Mouse (Mus musculus): ENCODE data around the gene Msh2.

Msh2 gene

GRCm38 (mm10) chr17:87700101-87700500 lies 28.0 kb downstream of the Msh2 start:
- no peak for DNase-seq (ENCODE audit: low spot score)

- no peak for DNase-seq (ENCODE audit: low spot score)
Observed at GRCm38 (mm10) chr17:87724727-87725126, 52.6 kb downstream of the Msh2 start.

- DNase-seq (ENCODE audit: low spot score), result peak; percentile 46
Observed at GRCm38 (mm10) chr17:87726489-87727356, 54.6 kb downstream of the Msh2 start.

GRCm38 (mm10) chr17:87731962-87732361 lies 59.8 kb downstream of the Msh2 start:
- no peak for DNase-seq (ENCODE audit: low spot score)

GRCm38 (mm10) chr17:87734471-87734870 lies 62.3 kb downstream of the Msh2 start:
- no peak for DNase-seq (ENCODE audit: low spot score)

GRCm38 (mm10) chr17:87737144-87737543 lies 65.0 kb downstream of the Msh2 start:
- no peak for DNase-seq (ENCODE audit: low spot score)

GRCm38 (mm10) chr17:87739835-87740234 lies 67.7 kb downstream of the Msh2 start:
- no peak for DNase-seq (ENCODE audit: low spot score)

GRCm38 (mm10) chr17:87744985-87745925 lies 73.1 kb downstream of the Msh2 start:
- DNase-seq (ENCODE audit: low spot score), result peak; percentile 72

- DNase-seq (ENCODE audit: low spot score), result peak; percentile 41
Observed at GRCm38 (mm10) chr17:87745926-87746888, 74.1 kb downstream of the Msh2 start.

- no peak for DNase-seq (ENCODE audit: low spot score)
Observed at GRCm38 (mm10) chr17:87760315-87760714, 88.2 kb downstream of the Msh2 start.

GRCm38 (mm10) chr17:87763146-87763545 lies 91.0 kb downstream of the Msh2 start:
- DNase-seq (ENCODE audit: low spot score), result peak; percentile 35

GRCm38 (mm10) chr17:87765031-87765430 lies 92.9 kb downstream of the Msh2 start:
- DNase-seq (ENCODE audit: low spot score), result no peak

- DNase-seq (ENCODE audit: low spot score), result no peak
Observed at GRCm38 (mm10) chr17:87766888-87767287, 94.8 kb downstream of the Msh2 start.

GRCm38 (mm10) chr17:87770766-87771165 lies 98.6 kb downstream of the Msh2 start:
- no peak for DNase-seq (ENCODE audit: low spot score)

- no peak for DNase-seq (ENCODE audit: low spot score)
Observed at GRCm38 (mm10) chr17:87773175-87773574, 101.0 kb downstream of the Msh2 start.
